Mouse (Mus musculus): Measurements from ENCODE around the gene Trio.
"Not testable (repeated sequence)": the region's sequence is repeated elsewhere in the genome, so short reads cannot be mapped to it uniquely, and the experiment has no call there.

Gene Trio

GRCm38 (mm10) chr15:27720297-27720696 is 305.4 kb downstream of the Trio start:
- DNase-seq (ENCODE audit: low spot score in 2 of 2) = not testable (repeated sequence)

- no peak for DNase-seq (ENCODE audit: low spot score in 2 of 2)
Measured at GRCm38 (mm10) chr15:27718668-27719067, 307.0 kb downstream of the Trio start.

GRCm38 (mm10) chr15:27715331-27715730 is 310.3 kb downstream of the Trio start:
- DNase-seq (ENCODE audit: low spot score in 2 of 2) = peak in 1 of 2 experiments; percentile 61

GRCm38 (mm10) chr15:27710698-27711097 is 314.9 kb downstream of the Trio start:
- no peak for DNase-seq (ENCODE audit: low spot score in 2 of 2)

GRCm38 (mm10) chr15:27708968-27709612 is 316.6 kb downstream of the Trio start:
- no peak for DNase-seq (ENCODE audit: low spot score in 2 of 2)

- no peak for DNase-seq (ENCODE audit: low spot score in 2 of 2)
Measured at GRCm38 (mm10) chr15:27708499-27708898, 317.1 kb downstream of the Trio start.

- no peak for DNase-seq (ENCODE audit: low spot score in 2 of 2)
Measured at GRCm38 (mm10) chr15:27702972-27703313, 322.7 kb downstream of the Trio start.

GRCm38 (mm10) chr15:27702031-27702971 is 323.3 kb downstream of the Trio start:
- peak in 1 of 2 experiments; percentile 52 for DNase-seq (ENCODE audit: low spot score in 2 of 2)

GRCm38 (mm10) chr15:27697632-27698031 is 328.0 kb downstream of the Trio start:
- DNase-seq (ENCODE audit: low spot score in 2 of 2) = no peak

- DNase-seq (ENCODE audit: low spot score in 2 of 2) = no peak
Measured at GRCm38 (mm10) chr15:27693235-27693634, 332.4 kb downstream of the Trio start.

GRCm38 (mm10) chr15:27692161-27692560 is 333.5 kb downstream of the Trio start:
- DNase-seq (ENCODE audit: low spot score in 2 of 2) = no peak

- DNase-seq (ENCODE audit: low spot score in 2 of 2) = no peak
Measured at GRCm38 (mm10) chr15:27691213-27691612, 334.4 kb downstream of the Trio start.

- no peak for DNase-seq (ENCODE audit: low spot score in 2 of 2)
Measured at GRCm38 (mm10) chr15:27688041-27688651, 337.5 kb downstream of the Trio start.

- no peak for DNase-seq (ENCODE audit: low spot score in 2 of 2)
Measured at GRCm38 (mm10) chr15:27684813-27685212, 340.8 kb downstream of the Trio start.

GRCm38 (mm10) chr15:27683206-27683605 is 342.4 kb downstream of the Trio start:
- no peak for DNase-seq (ENCODE audit: low spot score in 2 of 2)

- DNase-seq (ENCODE audit: low spot score in 2 of 2) = no peak
Measured at GRCm38 (mm10) chr15:27682619-27683018, 343.0 kb downstream of the Trio start.

- DNase-seq (ENCODE audit: low spot score in 2 of 2) = peak; percentile 91 to 93
Measured at GRCm38 (mm10) chr15:27681419-27682187, 344.0 kb downstream of the Trio start, which contains the start of gene Otulinl. TSS of gene Otulinl (minus strand) at chr15:27681579.

GRCm38 (mm10) chr15:27680997-27681396 is 344.7 kb downstream of the Trio start:
- DNase-seq (ENCODE audit: low spot score in 2 of 2) = no peak
